Mouse (Mus musculus) Patski (cell line): Measurements from ENCODE around the gene Gm20696. TPM values are rescaled to one million over a fixed set of nuclear protein-coding genes. Genes with fewer than 3 reads are reported as not detected.

Source experiments
- ATAC-seq: fragments of 100-300 bp; one replicate; pipeline ENCODE4 v1.8.0; 2021
- CTCF ChIA-PET: fragments of 350-600 bp; sonication (Branson Sonifier 250); formaldehyde crosslinking; loops from one replicate; lab custom pipeline; 2022; ENCODE audit warnings: inconsistent platforms; lab: Charles Lee
- POLR2A ChIA-PET: fragments of 350-600 bp; sonication (Branson Sonifier 250); formaldehyde crosslinking; loops from one replicate; lab custom pipeline; 2022; ENCODE audit warnings: antibody characterized with exemption, inconsistent platforms; lab: Charles Lee
- DNase-seq: peaks from one replicate; pipeline ENCODE4 v3.0.0-alpha.2; 2011; ENCODE audit warnings: low read depth, low spot score
- H3K27me3 ChIP-seq: fragments of 371-371 bp; one replicate; pipeline ENCODE4 v1.5.1; 2021
- CTCF ChIP-seq: fragments of 100-300 bp; IDR thresholded peaks from one replicate; pipeline ENCODE4 v1.5.1; 2021
- in situ Hi-C: fragments of 300-500 bp; cut with MboI; formaldehyde crosslinking; loops from 3 replicates; pipeline ENCODE4 v1.11.1; 2018; ENCODE audit warnings: low pct_unique_long_range_greater_than_20kb, mixed read lengths
- polyA plus RNA-seq: library from polyadenylated mRNA; unstranded; gene quantifications from one replicate; pipeline ENCODE4 v1.2.3, GENCODE M21; 2021

Gm20696 gene
- polyA plus RNA-seq, 1 experiment from 2014 or later, result 0.15 TPM

- CTCF ChIA-PET, result no interaction called here
- no peak for ATAC-seq
- in situ Hi-C loops, result no loop called here
Measured at GRCm38 (mm10) chr6:99435140-99435539, 231.5 kb downstream of the Gm20696 start.

GRCm38 (mm10) chr6:99433006-99433405 lies 233.6 kb downstream of the Gm20696 start:
- POLR2A ChIA-PET, result interaction anchor here (0.5 kb wide), 1 partner anchor 934 kb away, joined by 3 read pairs; no protein-coding TSS in a partner anchor
- CTCF ChIA-PET, result no interaction called here
- in situ Hi-C loops, result no loop called here
- no peak for ATAC-seq
- DNase-seq, result no peak
- no peak for TF ChIP-seq CTCF
- H3K27me3 ChIP-seq, result no peaks in the 10 kb centered on the region

More at GRCm38 (mm10) chr6:99435140-99435539, 231.5 kb downstream of the Gm20696 start:
- no peak for TF ChIP-seq CTCF
- POLR2A ChIA-PET, result no interaction called here
- DNase-seq, result no peak
- H3K27me3 ChIP-seq, result no peaks in the 10 kb centered on the region

GRCm38 (mm10) chr6:99431941-99432340 lies 234.7 kb downstream of the Gm20696 start:
- no peak for TF ChIP-seq CTCF
- H3K27me3 ChIP-seq, result no peaks in the 10 kb centered on the region
- DNase-seq (no peak), ATAC-seq (no peak)
- ChIA-PET POLR2A (no interaction called here), CTCF (no interaction called here)
- in situ Hi-C loops, result no loop called here

GRCm38 (mm10) chr6:99430560-99430959 lies 236.0 kb downstream of the Gm20696 start:
- H3K27me3 ChIP-seq, result no peaks in the 10 kb centered on the region
- CTCF ChIA-PET, result interaction anchor here (0.8 to 1.1 kb wide), 3 partner anchors 9 to 56 kb away, joined by 3 to 4 read pairs (median 3); no protein-coding TSS in a partner anchor
- POLR2A ChIA-PET, result no interaction called here
- DNase-seq (no peak), ATAC-seq (no peak)
- in situ Hi-C loops, result no loop called here
- no peak for TF ChIP-seq CTCF

- no peak for ATAC-seq
- in situ Hi-C loops, result no loop called here
- ChIA-PET CTCF (interaction anchor here (1.1 kb wide), 1 partner anchor 11 kb away, joined by 3 read pairs; no protein-coding TSS in a partner anchor), POLR2A (interaction anchor here (0.6 kb wide), 2 partner anchors 18 to 89 kb away, joined by 4 read pairs; no protein-coding TSS in a partner anchor)
- TF ChIP-seq CTCF, result no peak
- H3K27me3 ChIP-seq, result no peaks in the 10 kb centered on the region
- no peak for DNase-seq
Measured at GRCm38 (mm10) chr6:99429378-99430131, 237.0 kb downstream of the Gm20696 start.

GRCm38 (mm10) chr6:99428961-99429360 lies 237.6 kb downstream of the Gm20696 start:
- in situ Hi-C loops, result no loop called here

GRCm38 (mm10) chr6:99427301-99427700 lies 239.3 kb downstream of the Gm20696 start:
- in situ Hi-C loops, result no loop called here
- no peak for TF ChIP-seq CTCF
- ChIA-PET POLR2A (no interaction called here), CTCF (no interaction called here)
- no peaks in the 10 kb centered on the region for H3K27me3 ChIP-seq
- ATAC-seq (no peak), DNase-seq (no peak)

More at GRCm38 (mm10) chr6:99428961-99429360, 237.6 kb downstream of the Gm20696 start:
- ATAC-seq, result no peak
- POLR2A ChIA-PET, result no interaction called here
- TF ChIP-seq CTCF, result no peak
- no peaks in the 10 kb centered on the region for H3K27me3 ChIP-seq
- DNase-seq, result no peak
- CTCF ChIA-PET, result no interaction called here

GRCm38 (mm10) chr6:99425044-99425443 lies 241.6 kb downstream of the Gm20696 start:
- in situ Hi-C loops, result no loop called here
- ATAC-seq (no peak), DNase-seq (no peak)
- ChIA-PET POLR2A (no interaction called here), CTCF (no interaction called here)
- H3K27me3 ChIP-seq, result no peaks in the 10 kb centered on the region
- no peak for TF ChIP-seq CTCF

GRCm38 (mm10) chr6:99420666-99421065 lies 245.9 kb downstream of the Gm20696 start:
- ATAC-seq (no peak), DNase-seq (no peak)
- in situ Hi-C loops, result no loop called here
- ChIA-PET CTCF (interaction anchor here (1.1 kb wide), 1 partner anchor 12 kb away, joined by 3 read pairs; no protein-coding TSS in a partner anchor), POLR2A (interaction anchor here (1.0 kb wide), 1 partner anchor 785 kb away, joined by 3 read pairs; no protein-coding TSS in a partner anchor)
- TF ChIP-seq CTCF, result no peak
- no peaks in the 10 kb centered on the region for H3K27me3 ChIP-seq

GRCm38 (mm10) chr6:99412598-99412997 lies 254.0 kb downstream of the Gm20696 start:
- ATAC-seq (no peak), DNase-seq (no peak)
- POLR2A ChIA-PET, result no interaction called here
- in situ Hi-C loops, result no loop called here
- CTCF ChIA-PET, result no interaction called here
- H3K27me3 ChIP-seq, result no peaks in the 10 kb centered on the region
- TF ChIP-seq CTCF, result no peak

GRCm38 (mm10) chr6:99409602-99410001 lies 257.0 kb downstream of the Gm20696 start:
- CTCF ChIA-PET, result no interaction called here
- in situ Hi-C loops, result no loop called here
- POLR2A ChIA-PET, result no interaction called here
- ATAC-seq (no peak), DNase-seq (no peak)
- H3K27me3 ChIP-seq, result no peaks in the 10 kb centered on the region
- no peak for TF ChIP-seq CTCF
